Mouse (Mus musculus) kidney, postnatal 0 days (tissue): ENCODE results near the gene Disp3. TPM values are rescaled to one million over a fixed set of nuclear protein-coding genes. Genes with fewer than 3 reads are reported as not detected.

ENCODE experiments used
- ATAC-seq: fragments of 200-750 bp; cut with Nextera tagmentation; replicated peaks from 2 replicates; pipeline ENCODE4 v1.8.0; 2017; ENCODE audit warnings: low read depth, moderate number of reproducible peaks, moderate TSS enrichment, moderate library complexity; ENCODE audit not compliant: low FRiP score
- DNase-seq: peaks from one replicate; pipeline ENCODE4 v3.0.0-alpha.2; 2016; ENCODE audit warnings: low spot score
- H3K27ac ChIP-seq: fragments of 300-500 bp; sonication (generic); 2 replicates; pipeline ENCODE4 v1.5.1; 2014; ENCODE audit warnings: mild to moderate bottlenecking
- H3K27me3 ChIP-seq: fragments of 300-500 bp; sonication (generic); 2 replicates; pipeline ENCODE4 v1.6.1; 2014; ENCODE audit warnings: low read length, mixed read lengths; ENCODE audit not compliant: insufficient read depth
- H3K36me3 ChIP-seq: fragments of 300-500 bp; sonication (generic); 2 replicates; pipeline ENCODE4 v1.6.1; 2014; ENCODE audit warnings: low read length, mixed read lengths; ENCODE audit not compliant: insufficient read depth
- H3K4me1 ChIP-seq: fragments of 300-500 bp; sonication (generic); replicated peaks from 2 replicates; pipeline ENCODE4 v1.6.1; 2014; ENCODE audit warnings: antibody characterized with exemption, low read length, mixed read lengths; ENCODE audit not compliant: insufficient read depth
- H3K4me2 ChIP-seq: fragments of 300-500 bp; sonication (generic); 2 replicates; pipeline ENCODE4 v1.6.1; 2014; ENCODE audit warnings: mild to moderate bottlenecking, low read length, moderate library complexity, mixed read lengths
- H3K4me3 ChIP-seq: fragments of 300-500 bp; sonication (generic); replicated peaks from 2 replicates; pipeline ENCODE4 v1.5.1; 2014; ENCODE audit warnings: low read depth, low read length
- H3K9ac ChIP-seq: fragments of 300-500 bp; sonication (generic); 2 replicates; pipeline ENCODE4 v1.6.1; 2014; ENCODE audit warnings: low read depth, low read length
- H3K9me3 ChIP-seq: fragments of 300-500 bp; sonication (generic); replicated peaks from 2 replicates; pipeline ENCODE4 v1.6.1; 2016; ENCODE audit warnings: low read length, inconsistent platforms, mixed read lengths
- CTCF ChIP-seq: IDR thresholded peaks from 2 replicates; pipeline ENCODE4 v1.5.1; 2016; ENCODE audit warnings: antibody characterized with exemption, low read depth, mild to moderate bottlenecking, moderate library complexity
- WGBS: fragments of 180-500 bp; shearing (Covaris S2); extraction: QIAGEN DNeasy Blood & Tissue Kit; methylation state at CpG from one replicate; pipeline ENCODE4 v1.1.7; 2014; 5-methylcytosine and 5-hydroxymethylcytosine counted together
- polyA plus RNA-seq: library from polyadenylated mRNA; unstranded; fragments of >200 nt; fragmentation: Nextera tagmentation; extraction: Ambion mirVana; gene quantifications from 2 replicates; pipeline ENCODE4 v1.2.1, GENCODE M21; 2015

Gene Disp3
- polyA plus RNA-seq, 1 experiment from 2014 or later, result 0.21 TPM

GRCm38 (mm10) chr4:148297640-148298039, 9.9 kb upstream of the Disp3 start:
- DNase-seq (no peak), ATAC-seq (no peak)
- Histone ChIP-seq H3K9me3 (no peaks in the 10 kb centered on the region), H3K9ac (no peak overlapping the region), H3K4me3 (no peak overlapping the region), H3K4me1 (no peaks in the 10 kb centered on the region), H3K27ac (no peak overlapping the region), H3K36me3 (no peaks in the 10 kb centered on the region), H3K4me2 (no peak overlapping the region), H3K27me3 (no peaks in the 10 kb centered on the region)
- no peak for TF ChIP-seq CTCF
- WGBS, result 58% methylated on average over 6 of the region's 6 CpGs

GRCm38 (mm10) chr4:148293319-148293718, 5.6 kb upstream of the Disp3 start:
- DNase-seq (peak; percentile 62), ATAC-seq (no peak)
- no peaks in the 10 kb centered on the region for H3K36me3 ChIP-seq
- no peak overlapping the region for H3K27ac ChIP-seq
- 12% methylated on average over 5 of the region's 5 CpGs for WGBS
- H3K4me1 ChIP-seq, result no peaks in the 10 kb centered on the region
- no peak overlapping the region for H3K9ac ChIP-seq
- H3K9me3 ChIP-seq, result no peaks in the 10 kb centered on the region
- no peak overlapping the region for H3K4me3 ChIP-seq
- H3K27me3 ChIP-seq, result peaks cover under 1% of the 10 kb centered on the region; the same call in 1 of the 2 replicates
- H3K4me2 ChIP-seq, result no peak overlapping the region
- TF ChIP-seq CTCF, result no peak

- Histone ChIP-seq H3K27me3 (peaks cover 13% of the 10 kb centered on the region), H3K4me2 (no peak overlapping the region), H3K4me3 (no peak overlapping the region), H3K9me3 (no peaks in the 10 kb centered on the region), H3K36me3 (no peaks in the 10 kb centered on the region), H3K27ac (no peak overlapping the region), H3K4me1 (peaks cover 5% of the 10 kb centered on the region; the same call in 1 of the 2 replicates), H3K9ac (no peak overlapping the region)
- WGBS, result 63% methylated on average over 10 of the region's 10 CpGs
- ATAC-seq (no peak), DNase-seq (no peak)
- TF ChIP-seq CTCF, result no peak
Measured at GRCm38 (mm10) chr4:148291849-148292248, 4.1 kb upstream of the Disp3 start.

GRCm38 (mm10) chr4:148291080-148291479, 3.3 kb upstream of the Disp3 start:
- Histone ChIP-seq H3K27ac (no peak overlapping the region), H3K9ac (no peak overlapping the region), H3K27me3 (peaks cover 18% of the 10 kb centered on the region), H3K4me2 (no peak overlapping the region), H3K9me3 (no peaks in the 10 kb centered on the region), H3K4me3 (no peak overlapping the region), H3K36me3 (no peaks in the 10 kb centered on the region), H3K4me1 (peaks cover 5% of the 10 kb centered on the region; the same call in 1 of the 2 replicates)
- ATAC-seq (no peak), DNase-seq (no peak)
- no peak for TF ChIP-seq CTCF
- 71% methylated on average over 2 of the region's 2 CpGs for WGBS

GRCm38 (mm10) chr4:148288055-148288549, 337 bp upstream of the Disp3 start:
- Histone ChIP-seq H3K4me2 (peak overlapping the region; percentile 63), H3K27me3 (peaks cover 20% of the 10 kb centered on the region), H3K9ac (0 out of 2 replicates have a peak overlapping the region, but pooled peaks have one; percentile 23), H3K4me3 (peak overlapping the region; percentile 26), H3K27ac (no peak overlapping the region), H3K9me3 (no peaks in the 10 kb centered on the region), H3K36me3 (no peaks in the 10 kb centered on the region), H3K4me1 (peaks cover 5% of the 10 kb centered on the region; the same call in 1 of the 2 replicates)
- WGBS, result 4% methylated on average over 21 of the region's 32 CpGs
- peak; percentile 99 for TF ChIP-seq CTCF
- ATAC-seq (peak; percentile 80), DNase-seq (peak; percentile 88)

- DNase-seq, result no peak
- no peak for TF ChIP-seq CTCF
Measured at GRCm38 (mm10) chr4:148287041-148287440, 724 bp downstream of the Disp3 start.

More at GRCm38 (mm10) chr4:148287041-148287440, 724 bp downstream of the Disp3 start:
- no peaks in the 10 kb centered on the region for H3K36me3 ChIP-seq
- no peak for ATAC-seq
- peak overlapping the region; percentile 63 for H3K4me2 ChIP-seq
- peaks cover 5% of the 10 kb centered on the region; the same call in 1 of the 2 replicates for H3K4me1 ChIP-seq
- H3K27me3 ChIP-seq, result peaks cover 20% of the 10 kb centered on the region
- no peak overlapping the region for H3K4me3 ChIP-seq
- WGBS, result 1% methylated on average over 20 of the region's 20 CpGs
- H3K9me3 ChIP-seq, result no peaks in the 10 kb centered on the region
- H3K27ac ChIP-seq, result no peak overlapping the region
- no peak overlapping the region for H3K9ac ChIP-seq
